Mouse (Mus musculus) right cerebral cortex, adult 2 months (tissue): ENCODE results near the gene Anks1.

Source experiments
- DNase-seq, 2 experiments: peaks; one replicate each; pipeline ENCODE4 v3.0.0; 2021 to 2022; ENCODE audit warnings: low spot score in 2 of 2

Gene Anks1

DNA sequence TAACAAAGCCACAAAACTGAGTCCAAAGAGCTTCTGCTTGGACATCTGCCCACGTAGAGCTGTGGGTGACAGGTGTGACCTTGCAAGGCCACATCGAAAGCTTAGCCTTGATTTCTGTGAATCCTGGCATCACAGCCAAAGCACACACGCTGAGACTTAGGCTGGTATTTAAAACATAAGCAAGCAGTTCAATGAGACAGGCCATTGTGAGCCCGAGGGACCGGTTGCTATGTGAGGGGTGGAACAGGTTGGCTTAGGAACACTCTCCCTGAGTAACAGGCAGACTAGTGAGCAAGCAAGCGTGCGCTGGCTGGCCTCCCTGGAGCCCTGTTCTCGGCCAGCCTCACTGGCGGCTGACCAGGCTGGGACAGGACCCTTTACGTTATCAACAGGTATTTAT lies 112.8 kb downstream of the Anks1 start:
- DNase-seq = no peak

DNA sequence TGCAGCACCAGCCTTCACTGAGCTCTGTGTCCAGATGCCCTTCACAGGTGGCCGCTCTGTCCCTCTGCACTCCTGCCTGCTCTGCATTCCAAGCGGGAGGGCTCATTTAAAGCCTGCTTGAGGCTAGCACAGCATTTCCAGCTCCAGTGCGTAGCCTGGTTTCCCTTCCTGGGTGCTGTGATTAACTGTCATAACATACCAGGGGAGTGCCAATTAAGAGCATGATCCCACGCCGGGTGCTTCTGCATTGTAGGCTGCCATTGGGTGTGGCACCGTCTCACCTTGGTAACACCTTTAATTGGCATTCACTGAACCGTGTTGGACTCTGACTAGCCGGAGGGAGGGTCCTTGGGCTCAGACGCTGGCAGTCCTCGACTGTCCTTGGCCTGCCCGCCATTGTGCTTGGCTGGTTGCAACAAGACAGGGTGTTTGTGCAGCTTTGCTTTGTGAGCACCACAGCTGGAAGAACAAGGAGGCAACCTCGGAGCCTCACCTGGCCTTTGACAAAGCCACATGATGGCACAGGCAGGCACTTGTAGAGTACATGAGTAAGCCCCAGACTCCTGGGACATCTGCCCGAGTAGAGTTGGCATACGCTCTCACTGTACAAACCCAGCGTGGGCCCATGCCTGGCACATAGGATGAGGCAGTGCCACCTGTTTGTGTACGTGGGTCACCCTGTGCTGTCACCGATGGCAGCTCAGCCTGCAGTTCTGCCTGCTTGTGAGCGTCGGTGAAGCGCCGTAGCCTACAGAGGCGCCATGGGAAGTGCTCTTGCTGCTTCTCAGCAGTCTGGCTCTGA lies 113.9 kb downstream of the Anks1 start:
- DNase-seq = peak in 1 of 2 experiments; percentile 51

DNA sequence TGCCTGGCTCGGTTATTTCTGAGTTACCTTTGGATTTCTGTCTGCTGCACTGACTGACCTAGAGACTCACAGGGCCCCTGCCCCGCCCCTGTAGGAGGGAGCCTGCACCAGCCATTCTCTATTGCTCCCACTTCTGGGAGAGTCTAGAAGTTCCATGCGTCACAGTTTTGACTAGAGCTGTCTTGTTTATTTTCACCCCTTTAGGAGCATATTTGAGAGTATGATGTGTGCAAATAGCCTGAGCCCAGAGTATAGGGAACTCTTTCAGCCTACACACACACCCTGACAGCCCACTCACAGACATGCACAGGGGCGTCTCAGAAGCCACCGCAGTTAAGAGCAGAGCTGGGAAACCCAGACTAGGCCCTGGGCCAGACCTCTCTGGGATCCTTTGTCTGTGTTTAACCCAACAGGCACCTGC lies 116.4 kb downstream of the Anks1 start:
- DNase-seq = no peak

DNA sequence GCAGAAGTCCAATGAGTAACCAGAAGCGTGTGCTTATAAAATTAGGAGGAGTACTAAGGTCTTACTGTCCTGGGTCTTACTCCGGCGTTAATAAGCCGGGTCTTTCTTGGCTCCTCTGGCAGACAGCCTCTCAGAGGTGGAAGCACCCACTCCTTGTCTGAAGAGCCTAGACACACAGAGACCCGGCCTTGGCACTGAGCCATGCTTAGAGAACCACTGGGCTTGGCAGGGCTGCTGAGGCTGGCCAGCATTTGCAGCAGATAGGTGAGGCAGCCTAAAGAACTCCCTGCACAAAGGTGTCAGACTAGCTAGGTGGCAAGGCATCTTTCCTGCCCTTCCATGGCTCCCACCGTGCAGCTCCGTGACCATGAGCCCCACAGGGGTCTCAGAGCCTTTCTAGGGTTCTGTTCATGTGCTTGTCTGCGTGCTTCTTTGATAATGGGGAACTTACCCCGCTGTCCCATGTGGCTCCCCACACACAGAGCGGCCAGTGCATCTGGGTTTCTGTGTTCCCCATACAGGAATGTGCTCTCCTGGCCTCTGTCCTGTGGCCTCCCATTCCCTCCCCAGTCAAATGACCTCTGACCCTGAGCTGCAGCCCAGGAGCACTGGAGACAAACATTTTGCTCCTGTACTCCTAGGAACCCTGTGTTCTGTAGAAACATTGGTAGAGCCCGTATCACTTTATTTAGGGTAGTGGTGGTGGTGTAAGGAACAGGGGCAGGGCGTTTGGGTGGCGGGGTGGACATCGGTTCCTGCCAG lies 117.2 kb downstream of the Anks1 start:
- DNase-seq = peak in 1 of 2 experiments; percentile 32

DNA sequence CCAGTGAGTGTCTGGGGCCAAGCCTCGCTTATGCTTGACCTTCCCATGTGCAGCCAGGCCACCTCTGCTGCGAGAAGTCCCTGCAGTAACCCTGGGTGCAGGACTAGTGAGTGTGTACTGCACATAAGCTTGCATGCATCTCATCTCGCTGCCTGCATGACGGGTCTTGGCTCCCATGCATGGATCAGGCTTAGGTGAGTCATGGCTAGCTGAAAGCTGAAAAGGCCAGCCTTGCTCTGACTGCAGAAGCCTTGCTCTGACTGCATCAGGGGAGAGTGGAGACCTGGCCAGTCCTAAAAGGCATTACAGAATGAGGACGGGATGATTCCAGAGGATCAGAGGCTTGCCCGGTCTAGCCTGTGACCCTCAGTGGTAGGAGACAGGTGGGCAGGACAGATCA lies 118.1 kb downstream of the Anks1 start:
- DNase-seq = no peak

DNA sequence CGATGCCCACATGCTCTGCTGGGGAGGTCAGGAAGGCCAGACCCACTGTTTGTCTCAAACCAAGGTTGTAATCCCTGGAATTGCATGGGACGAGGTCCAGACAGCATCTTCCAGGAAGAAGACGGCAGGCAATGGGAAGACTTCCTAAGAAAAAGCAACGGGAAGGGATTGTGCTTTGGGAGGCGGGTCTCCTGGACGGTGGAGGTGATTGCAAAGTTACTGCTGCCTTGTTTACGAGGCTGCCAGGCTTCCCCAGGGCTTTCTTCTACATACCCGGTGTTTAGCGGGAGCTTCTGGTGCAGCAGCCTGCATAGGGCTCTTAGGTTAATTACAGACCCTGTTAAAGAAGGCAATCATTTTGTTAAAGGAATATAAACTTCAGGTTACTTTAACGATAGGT lies 119.1 kb downstream of the Anks1 start:
- no peak for DNase-seq

DNA sequence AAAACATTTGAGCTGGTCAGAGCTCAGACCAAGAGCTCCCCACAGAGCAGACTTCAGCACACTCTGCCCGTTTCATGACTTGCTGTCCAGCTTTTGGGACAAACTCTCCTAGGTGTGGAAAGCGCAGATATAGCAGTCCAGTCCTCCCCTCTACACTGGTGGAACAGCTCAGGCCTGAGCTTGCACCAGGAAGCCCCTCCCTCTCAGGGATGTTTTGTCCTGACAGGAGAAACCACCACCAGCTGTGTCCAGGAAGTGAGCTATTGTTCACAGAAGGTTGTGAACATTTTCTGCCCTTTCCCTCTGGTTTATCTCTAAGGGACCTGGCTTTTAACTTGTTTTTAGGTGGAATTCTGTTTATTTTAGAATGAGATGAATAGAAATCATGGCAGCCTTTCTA lies 120.2 kb downstream of the Anks1 start:
- DNase-seq = no peak

DNA sequence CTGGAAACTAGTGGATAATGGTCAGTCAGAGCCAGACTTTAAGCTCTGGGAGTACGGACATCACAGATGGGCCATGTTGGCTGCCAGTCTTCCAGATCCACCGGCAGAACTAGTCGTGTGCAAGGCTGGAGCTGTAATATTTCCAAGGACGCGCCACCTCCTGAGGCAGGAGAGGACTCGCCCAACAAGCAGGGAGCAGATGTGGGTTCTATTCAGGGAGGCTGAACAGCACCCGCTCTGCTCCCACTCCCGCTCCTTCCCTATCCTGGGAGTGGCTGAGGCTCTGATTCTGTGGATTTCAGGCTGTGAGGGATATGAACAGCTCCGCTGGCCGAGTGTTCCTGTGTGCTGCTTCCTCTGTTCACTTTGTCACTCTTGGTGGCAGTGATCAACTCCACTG lies 121.3 kb downstream of the Anks1 start:
- DNase-seq = peak; percentile 66 to 70

DNA sequence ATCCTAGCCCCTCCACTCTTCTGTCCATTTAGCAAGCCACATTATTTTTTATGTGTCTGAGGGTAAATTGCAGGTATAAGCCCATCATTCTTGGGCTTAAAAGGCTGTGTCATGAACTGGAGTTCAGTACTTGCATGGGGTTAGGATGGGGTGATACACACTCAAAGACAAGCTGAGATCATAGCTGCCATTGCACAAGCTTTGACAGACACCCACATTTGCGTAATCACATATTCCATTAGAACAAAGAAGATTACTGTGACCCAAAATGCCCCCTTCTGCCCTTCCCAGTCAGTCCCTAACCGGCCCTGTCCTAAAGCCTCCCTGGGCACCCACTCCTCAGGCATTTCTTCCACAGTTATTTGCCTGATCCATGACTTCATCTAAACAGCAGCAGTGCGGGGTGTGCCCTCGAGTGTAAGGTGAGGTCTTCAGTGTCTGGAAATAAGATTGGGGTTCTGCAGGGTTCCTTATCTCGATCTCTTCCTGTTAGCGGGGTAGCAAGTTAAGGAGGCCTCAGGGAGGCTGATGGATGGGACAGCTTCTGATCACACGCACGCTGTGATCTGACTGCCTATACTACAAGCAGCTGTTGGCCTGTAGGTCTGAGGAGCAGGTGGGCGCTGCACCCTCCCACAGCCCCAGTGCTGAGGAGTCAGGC lies 122.3 kb downstream of the Anks1 start:
- no peak for DNase-seq

DNA sequence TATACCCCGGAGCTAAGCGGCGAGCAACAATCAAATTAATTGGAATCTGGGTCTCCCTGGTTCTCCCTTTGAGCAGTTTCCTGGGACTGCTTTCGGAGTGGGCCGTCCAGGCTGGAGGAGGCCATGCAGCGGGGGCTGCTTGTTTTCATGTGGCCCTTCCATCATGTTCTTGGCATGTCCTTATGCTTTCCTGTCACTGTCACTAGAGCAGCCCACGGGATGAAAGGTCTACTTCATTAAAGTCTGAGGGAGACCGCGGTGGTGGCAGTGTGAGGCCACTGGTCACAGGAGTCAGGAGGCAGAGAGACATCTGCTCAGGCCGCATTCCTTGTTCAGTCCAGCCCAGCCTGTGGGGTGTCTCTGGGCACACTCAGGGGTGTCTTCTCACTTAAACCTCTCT lies 123.1 kb downstream of the Anks1 start:
- no peak for DNase-seq

DNA sequence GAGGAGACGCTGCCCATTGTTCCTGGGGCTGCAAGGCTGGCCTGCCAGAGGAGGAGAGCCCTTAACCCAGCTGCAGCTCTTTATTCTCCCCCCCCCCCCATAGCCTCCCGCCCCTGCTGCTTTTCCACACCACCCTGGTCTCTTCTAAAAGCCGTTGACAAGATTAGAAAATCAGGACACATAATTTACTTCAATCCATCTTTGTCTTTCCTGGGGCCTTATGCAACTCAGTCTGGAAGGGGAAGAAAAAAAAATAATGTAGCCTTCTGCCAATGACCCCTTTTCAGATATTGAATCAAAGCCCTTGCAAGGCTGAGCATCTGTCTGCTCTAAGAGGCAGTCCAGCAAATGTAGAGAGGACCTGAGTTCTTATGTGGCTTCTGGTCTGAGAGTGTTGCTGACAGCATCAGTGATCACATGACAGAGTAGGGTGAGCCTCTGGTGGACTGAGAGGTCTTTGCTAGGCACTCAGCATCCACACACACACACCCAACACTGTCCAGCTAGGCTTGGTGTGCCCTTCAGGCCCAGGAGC lies 124.0 kb downstream of the Anks1 start:
- DNase-seq = no peak

DNA sequence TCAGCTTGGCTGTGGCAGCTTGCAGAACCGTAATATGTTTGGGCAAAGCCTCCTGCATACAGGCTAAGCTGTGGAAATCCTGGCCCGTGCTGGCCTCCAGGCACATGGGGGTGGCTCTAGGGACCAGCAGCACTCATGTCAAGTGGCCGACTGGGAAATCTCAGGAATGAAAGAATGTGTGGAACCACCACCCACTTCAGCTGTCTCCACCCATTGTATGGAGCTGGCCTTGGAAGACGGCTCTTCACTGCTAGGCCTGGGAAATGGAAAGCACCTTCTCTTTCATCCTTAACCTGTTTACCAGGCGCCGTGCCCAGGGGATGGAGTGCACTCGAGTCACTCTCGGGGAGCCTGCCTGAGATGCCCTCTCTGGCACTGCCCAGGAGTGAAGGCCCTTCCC lies 125.9 kb downstream of the Anks1 start:
- DNase-seq = no peak

DNA sequence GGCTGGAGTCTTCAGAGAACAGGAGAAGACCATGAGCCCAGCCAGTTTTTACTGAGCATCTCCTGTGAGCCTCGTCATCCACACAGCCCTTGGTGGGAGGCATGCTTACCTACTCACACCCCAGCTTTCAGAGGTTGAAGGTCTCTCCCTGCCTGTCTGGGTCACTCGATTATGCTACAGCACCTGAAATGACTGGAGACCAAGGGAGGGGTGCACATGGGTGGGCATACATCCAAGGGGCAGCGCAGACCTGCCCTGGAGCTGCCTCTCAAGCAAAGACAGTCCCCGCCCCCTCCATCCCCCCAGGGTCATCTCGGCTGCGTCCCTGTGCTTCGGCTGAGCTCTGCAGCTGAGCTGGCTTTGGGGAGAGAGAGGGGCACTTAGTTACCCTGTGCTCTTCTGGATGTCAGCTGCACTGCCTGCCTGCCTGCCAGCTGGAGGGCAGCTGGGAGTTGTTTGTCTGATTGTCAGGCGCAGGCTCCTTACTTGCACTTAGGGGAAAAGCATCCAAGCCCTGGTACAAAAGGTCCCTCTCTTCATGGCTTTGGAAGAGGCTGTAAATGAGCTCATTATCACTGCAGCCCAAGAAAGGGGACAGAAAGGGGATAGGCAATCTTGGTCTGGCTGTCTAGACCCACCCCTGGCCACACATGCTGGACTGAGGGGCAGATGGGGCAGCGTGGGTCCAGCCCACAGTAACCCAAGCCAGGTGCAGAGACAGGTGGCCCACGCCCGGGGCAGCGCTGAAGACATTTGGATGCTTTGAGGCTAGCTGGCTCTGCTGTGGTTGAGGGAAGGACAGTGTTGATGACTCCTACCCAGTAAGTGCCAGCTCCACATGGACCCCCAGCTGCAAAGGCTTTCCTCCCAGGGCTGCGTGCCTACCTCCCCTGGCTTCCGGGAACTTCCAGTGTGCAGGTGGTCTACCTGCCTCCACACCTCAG lies 128.0 kb downstream of the Anks1 start:
- DNase-seq = peak in 1 of 2 experiments; percentile 47

DNA sequence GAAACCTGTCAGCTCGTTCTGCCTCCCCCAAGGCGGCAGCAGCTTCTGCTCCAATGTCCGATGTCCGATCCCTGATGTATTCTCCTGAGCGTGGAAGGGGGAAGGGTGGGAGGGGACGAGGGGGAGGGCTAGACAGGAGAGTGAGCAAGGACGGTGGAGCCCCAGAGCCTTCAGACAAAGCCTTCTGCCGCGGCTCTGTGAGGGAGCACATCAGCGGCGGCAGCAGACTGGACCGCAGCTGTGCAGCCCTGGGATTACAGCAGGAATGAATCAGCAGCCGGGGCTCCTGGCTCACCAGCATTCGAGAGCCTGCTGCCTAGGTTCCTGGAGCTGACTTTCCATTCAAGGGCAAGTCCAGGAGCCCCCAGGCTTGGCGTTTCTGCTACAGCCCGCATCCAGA lies 131.5 kb downstream of the Anks1 start:
- peak; percentile 48 to 49 for DNase-seq

DNA sequence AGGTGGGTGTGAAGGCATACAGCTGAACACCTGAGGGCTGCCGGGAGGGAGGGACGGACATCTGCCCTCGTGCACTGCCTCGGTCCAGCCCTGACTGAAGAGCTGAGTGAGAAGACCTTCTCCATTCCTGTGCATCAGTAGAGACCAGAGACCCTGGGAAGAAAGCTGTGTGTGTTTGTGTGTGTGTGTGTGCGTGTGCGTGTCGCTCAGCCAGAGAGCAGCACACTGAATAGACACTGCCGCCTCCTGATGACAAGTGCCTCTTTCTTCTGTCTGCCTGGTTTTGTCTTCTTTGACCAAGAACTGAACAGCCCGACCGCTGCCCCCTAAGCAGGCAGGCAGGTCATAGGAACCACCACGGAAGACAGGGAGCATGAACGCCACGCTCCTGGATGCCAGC lies 132.2 kb downstream of the Anks1 start:
- no peak for DNase-seq

DNA sequence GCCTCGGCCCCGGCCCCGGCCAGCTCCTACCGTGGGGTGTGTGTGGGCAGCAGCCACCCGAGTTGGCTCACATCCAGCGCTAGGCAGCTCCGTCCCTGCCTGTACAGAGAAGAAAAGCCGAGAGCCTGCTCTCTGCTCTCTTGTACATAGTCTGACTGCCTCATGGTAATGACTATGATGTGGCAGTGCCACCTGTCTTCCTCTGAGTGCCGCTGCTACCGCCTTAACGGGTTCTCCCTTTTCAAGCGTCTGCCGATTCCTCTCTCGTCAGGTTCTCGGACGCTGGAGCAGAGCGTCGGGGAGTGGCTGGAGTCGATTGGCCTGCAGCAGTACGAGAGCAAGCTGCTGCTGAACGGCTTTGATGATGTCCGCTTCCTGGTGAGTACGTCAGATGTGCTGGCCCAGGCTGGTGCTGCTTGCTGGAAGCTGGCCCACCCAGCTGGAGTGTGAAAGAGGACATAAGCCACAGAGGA lies 133.2 kb downstream of the Anks1 start:
- peak; percentile 55 to 58 for DNase-seq

DNA sequence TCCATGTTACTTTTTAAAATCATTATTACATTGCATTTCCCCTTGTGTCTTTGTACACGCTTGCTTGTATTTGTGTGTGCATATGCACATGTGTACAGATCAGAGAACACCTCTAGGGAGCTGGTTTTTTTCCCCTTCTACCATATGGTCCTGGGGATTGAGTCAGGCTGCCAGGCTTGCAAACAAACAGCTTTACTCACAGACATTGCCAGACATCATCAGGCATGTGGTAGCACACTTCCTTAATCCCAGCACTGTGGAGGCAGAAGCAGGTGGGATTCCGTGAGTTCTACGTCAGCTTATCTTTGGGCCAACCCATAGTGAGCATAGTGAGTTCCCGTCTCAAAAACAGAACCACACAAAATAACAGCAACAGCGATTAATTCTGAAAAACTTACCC lies 137.9 kb downstream of the Anks1 start:
- DNase-seq = no peak

DNA sequence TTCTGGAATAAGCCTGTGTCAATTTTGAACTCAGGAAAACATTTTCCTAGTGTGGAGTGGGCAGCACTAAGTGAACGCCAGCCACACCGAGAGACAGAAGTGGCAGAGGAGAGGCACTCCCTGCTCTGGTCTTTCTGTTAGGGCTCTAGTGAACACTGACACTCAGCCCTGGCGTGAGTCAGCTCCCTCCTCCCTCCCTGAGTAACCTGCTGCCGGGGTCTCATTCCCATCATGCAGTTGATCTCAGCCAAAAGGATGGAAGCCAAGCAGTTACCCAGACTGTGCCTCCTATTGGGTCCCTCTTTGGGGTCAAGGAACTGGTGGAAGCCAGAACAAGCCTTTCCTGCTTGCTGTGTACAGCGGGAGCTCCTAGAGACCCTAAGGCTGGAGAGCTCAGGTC lies 138.4 kb downstream of the Anks1 start:
- DNase-seq = no peak

DNA sequence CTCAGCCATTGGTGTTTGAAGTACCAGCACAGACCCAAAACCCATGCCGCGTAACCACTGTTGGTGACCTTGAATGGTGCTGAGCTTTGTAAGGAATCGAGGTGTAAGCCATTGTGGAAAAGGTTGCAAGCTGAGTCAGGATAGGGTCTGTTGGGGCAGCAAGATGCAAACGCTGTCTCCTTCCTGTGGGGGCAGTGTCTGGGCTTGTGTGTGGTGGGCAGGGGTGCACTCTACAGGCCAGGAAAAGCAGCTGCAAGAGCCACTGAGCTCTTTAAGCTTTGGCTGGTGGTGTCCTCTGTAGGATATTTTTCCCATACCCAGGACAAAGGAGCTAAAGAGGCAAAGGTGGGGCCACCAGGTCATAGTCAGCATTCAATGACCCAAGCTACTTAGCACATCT lies 139.3 kb downstream of the Anks1 start:
- no peak for DNase-seq

DNA sequence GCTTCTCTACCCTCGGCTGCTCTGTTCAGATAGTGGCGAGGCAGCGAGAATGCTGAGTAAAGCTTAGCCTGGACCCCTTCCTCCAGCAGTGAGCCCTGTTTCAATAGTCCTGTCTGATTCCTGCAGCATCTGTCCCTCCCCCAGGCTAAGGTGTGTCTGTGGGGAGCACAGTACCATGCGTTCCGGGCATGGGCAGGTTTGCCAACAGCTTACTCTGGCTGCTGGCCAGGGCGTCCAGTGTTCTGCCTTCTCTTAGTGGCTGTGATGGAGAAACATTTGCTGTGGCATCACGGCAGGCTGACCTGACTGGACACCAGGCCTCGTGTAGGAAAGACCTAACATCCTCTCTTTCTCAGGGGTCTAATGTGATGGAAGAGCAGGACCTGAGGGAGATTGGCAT lies 141.1 kb downstream of the Anks1 start:
- DNase-seq = no peak

DNA sequence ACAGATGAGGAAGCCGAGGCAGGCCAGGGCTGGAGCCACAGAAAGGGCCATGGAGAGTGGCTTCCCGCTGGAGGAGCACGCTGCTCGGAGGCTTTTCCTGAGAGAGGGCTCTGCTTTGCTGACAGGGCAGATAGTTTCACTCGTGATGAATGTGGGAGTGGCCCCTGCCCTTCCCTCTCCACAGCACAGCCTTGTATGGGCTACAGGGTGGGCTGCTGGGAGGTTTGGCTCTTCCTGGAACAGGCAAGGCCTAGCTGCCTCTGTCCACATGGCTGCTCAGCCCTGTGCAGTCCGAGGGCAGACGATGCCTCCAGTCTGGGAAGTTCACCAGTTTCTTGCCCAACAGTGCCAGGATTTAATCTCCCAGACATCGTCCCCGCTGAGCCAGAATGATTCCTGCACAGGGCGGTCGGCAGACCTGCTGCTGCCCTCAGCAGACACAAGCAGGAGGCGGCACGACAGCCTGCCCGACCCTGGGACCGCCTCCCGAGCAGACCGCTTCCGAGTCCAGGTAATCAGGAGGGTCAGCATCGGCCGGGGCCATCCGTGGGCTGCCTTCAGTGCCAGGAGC lies 143.3 kb downstream of the Anks1 start:
- no peak for DNase-seq
